Mouse (Mus musculus) central nervous system, embryonic 18 days (tissue): ENCODE data around the gene Grrp1. TPM values are rescaled to one million over a fixed set of nuclear protein-coding genes. Genes with fewer than 3 reads are reported as not detected.

Experiments
- polyA plus RNA-seq: library from polyadenylated mRNA; depleted of rRNA; stranded (reverse); fragments of >200 nt; gene quantifications from 2 replicates; pipeline ENCODE4 v1.2.3, GENCODE M21; 2012; rRNA removed

Gene Grrp1
- polyA plus RNA-seq, result 21.6 and 22.1 TPM in 2 replicates

GRCm38 (mm10) chr4:134253722-134254324 is at the start of gene Grrp1:
Grrp1 (minus strand) TSS chr4:134254106.

DNA sequence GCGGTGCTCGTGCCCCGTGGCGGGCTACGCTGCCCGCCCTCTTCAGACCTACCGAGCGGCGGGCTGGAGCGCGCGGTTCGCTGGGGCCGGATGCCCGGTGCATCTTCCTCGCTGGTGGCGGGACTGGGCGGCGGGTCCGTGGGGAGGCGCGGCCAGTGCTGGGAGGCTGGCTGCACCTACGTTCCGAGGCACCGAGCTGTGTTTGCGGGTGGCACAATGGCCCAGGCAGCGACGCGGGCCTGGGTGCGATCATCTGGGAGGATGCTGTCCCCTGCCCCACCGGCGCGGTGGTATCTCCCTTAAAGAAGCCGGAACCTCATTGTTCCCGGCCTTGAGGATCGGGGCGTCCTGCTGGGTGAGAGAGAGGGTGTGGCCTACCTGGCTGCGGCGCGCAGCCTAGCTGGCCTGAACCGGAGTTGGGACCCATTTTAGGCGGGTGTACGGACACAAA is 33.7 kb upstream of the Grrp1 start, which contains the start of gene Pdik1l:
Gene Pdik1l (minus strand): TSS at position 321 of the 451 bp plus-strand sequence.

DNA sequence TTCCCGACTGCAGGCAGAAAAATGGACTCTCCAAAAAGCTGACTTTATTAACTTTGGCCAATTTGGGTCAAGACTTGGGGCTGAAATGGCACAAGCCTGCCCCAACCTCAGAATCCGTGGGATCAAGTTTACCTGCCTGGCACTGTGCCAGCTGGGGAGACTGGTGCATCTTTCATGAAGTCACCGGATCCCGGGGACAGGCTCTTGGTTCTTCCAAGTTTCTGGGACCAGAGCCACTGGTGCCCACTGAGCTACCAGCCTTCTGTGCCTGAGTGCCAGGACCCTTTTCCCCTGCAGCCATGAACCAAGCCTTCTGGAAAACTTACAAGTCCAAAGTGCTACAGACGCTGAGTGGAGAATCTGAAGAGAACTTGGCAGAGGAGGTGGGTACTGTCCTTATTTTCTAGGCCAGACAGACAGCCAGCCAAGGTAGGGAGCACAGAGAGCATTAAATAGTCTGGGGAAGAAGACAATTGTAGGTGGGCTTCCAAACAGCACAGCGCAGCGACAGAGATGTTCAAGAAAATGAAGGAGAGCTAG is 7.1 kb downstream of the Grrp1 start, which contains the start of gene Gm30191:
Gene Gm30191 (plus strand): TSS at position 217 of the 540 bp plus-strand sequence.

GRCm38 (mm10) chr4:134245148-134245843 is 8.6 kb downstream of the Grrp1 start, which contains the start of gene Zfp593:
Zfp593 (minus strand) TSS chr4:134245592.

GRCm38 (mm10) chr4:134243516-134244250 is 10.2 kb downstream of the Grrp1 start, which contains the start of gene E130218I03Rik:
E130218I03Rik (plus strand) TSS chr4:134243662.

DNA sequence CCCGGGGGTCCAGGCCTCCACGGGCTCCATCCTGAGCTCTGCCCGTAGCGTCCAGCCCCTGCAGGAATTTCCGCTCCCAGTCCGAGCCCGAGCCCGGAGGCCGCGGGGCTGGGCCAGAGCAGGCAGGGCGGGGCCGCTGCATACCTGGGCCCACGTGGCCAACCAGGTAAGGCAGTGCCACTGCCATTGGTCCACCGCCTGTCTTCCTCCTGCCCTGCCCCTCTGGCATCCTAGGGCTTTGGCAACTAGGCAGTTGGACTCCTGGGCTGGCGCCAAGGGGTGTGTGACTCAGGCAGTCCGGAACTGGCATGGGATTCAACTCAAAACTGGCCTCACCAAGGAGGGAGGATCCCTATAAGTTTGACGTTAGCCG is 15.6 kb downstream of the Grrp1 start, which contains the start of gene Cnksr1:
Gene Cnksr1 (minus strand): TSS at position 121 of the 373 bp plus-strand sequence.

GRCm38 (mm10) chr4:134227194-134227593 is 26.7 kb downstream of the Grrp1 start, which contains the start of gene Catsper4:
Catsper4 (minus strand) TSS chr4:134227383.

DNA sequence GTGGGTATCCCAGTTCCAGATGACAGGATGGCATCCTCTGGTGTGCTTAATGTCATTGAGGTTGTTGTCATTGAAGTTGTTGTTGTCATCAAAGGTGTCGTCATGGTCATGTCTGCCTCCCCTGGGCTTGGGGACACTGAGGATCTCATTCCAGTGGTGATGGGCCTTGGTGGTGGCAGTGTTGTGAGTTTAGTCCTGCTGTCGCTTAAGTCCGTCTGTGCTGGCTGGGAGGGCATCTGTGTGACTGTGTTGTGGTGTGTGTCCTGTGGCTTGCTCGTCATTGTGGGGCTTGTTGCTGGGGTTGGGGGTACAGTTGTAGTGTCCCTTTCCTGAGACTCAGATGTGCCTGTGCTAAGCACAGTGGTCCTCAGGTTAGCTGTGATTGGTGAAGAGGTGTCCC is 51.0 kb downstream of the Grrp1 start, which contains the start of gene Gm7534:
Gene Gm7534 (minus strand): TSS at position 101 of the 400 bp plus-strand sequence.

Other genes with a start within 250 kb of the Grrp1 start
- gene Lin28a, start 235.3 kb downstream of the Grrp1 start, polyA plus RNA-seq, result 0.17 and 0.21 TPM in 2 replicates
- not detected in 2 replicates for gene Zfp683, start 200.3 kb downstream of the Grrp1 start, polyA plus RNA-seq
- gene Crybg2, start 193.3 kb downstream of the Grrp1 start, polyA plus RNA-seq, result 5.2 and 5.3 TPM in 2 replicates
- gene Cd52, start 159.0 kb downstream of the Grrp1 start, polyA plus RNA-seq, result 1.4 TPM in 2 replicates
- gene Ubxn11, start 151.5 kb downstream of the Grrp1 start, polyA plus RNA-seq, result 25.0 and 26.3 TPM in 2 replicates
- 303 and 333 TPM in 2 replicates for gene Sh3bgrl3, start 125.3 kb downstream of the Grrp1 start, polyA plus RNA-seq
- 20.0 and 23.9 TPM in 2 replicates for gene Cep85, start 67.0 kb downstream of the Grrp1 start, polyA plus RNA-seq
- not detected in 2 replicates for gene Gm7534, start 51.1 kb downstream of the Grrp1 start, polyA plus RNA-seq
- gene Catsper4, start 26.7 kb downstream of the Grrp1 start, polyA plus RNA-seq, result 0.09 and 0.14 TPM in 2 replicates
- gene Cnksr1, start 15.7 kb downstream of the Grrp1 start, polyA plus RNA-seq, result 0.35 and 0.74 TPM in 2 replicates
- 0.11 TPM in 1 of 2 replicates, not detected in the other for gene E130218I03Rik, start 10.4 kb downstream of the Grrp1 start, polyA plus RNA-seq
- gene Zfp593, start 8.5 kb downstream of the Grrp1 start, polyA plus RNA-seq, result 14.1 and 14.4 TPM in 2 replicates
- 0.14 and 0.25 TPM in 2 replicates for gene Gm30191, start 7.2 kb downstream of the Grrp1 start, polyA plus RNA-seq
- gene Pdik1l, start 33.8 kb upstream of the Grrp1 start, polyA plus RNA-seq, result 17.9 and 19.9 TPM in 2 replicates
- 0.36 and 0.60 TPM in 2 replicates for gene Trim63, start 61.0 kb upstream of the Grrp1 start, polyA plus RNA-seq
- 0.05 and 0.69 TPM in 2 replicates for gene Slc30a2, start 89.1 kb upstream of the Grrp1 start, polyA plus RNA-seq
- 1.1 and 1.2 TPM in 2 replicates for gene Extl1, start 129.7 kb upstream of the Grrp1 start, polyA plus RNA-seq
- 15.4 and 16.4 TPM in 2 replicates for gene Pafah2, start 142.2 kb upstream of the Grrp1 start, polyA plus RNA-seq
- gene Stmn1, start 214.2 kb upstream of the Grrp1 start, polyA plus RNA-seq, result 2,052 and 2,688 TPM in 2 replicates
- gene Paqr7, start 242.6 kb upstream of the Grrp1 start, polyA plus RNA-seq, result 27.0 and 28.2 TPM in 2 replicates